Mouse (Mus musculus) gastrocnemius, postnatal 36 days (tissue): ENCODE measurements around the gene Lrrc75a. TPM values are rescaled to one million over a fixed set of nuclear protein-coding genes. Genes with fewer than 3 reads are reported as not detected.
"Not testable (repeated sequence)": the region's sequence is repeated elsewhere in the genome, so short reads cannot be mapped to it uniquely, and the experiment has no call there.

Experiments used
- DNase-seq, 2 experiments: peaks; one replicate each; pipeline ENCODE4 v3.0.0; 2022
- intact Hi-C: fragments of 180-260 bp; cut with DNase I; formaldehyde crosslinking; loops from one replicate; pipeline ENCODE4 v1.15.1; 2025
- long read RNA-seq, 2 experiments: library from polyadenylated mRNA; stranded (forward); transcript quantifications; one replicate each; pipeline ENCODE4 v2.0.0; 2021
- total RNA-seq, 2 experiments: library from RNA; stranded (reverse); gene quantifications; 2 replicates each; pipeline ENCODE4 v1.2.3; 2021

Lrrc75a gene
- total RNA-seq = 1 to 10 TPM; 3.5 to 4.3 TPM
- long read RNA-seq, experiment 1, partial matches to known transcripts = 0 of 3 reads
- long read RNA-seq, experiment 1, other reads (novel, unspliced or antisense) = 2 of 3 reads
- long read RNA-seq, experiment 2, partial matches to known transcripts = 0 of 4 reads
- long read RNA-seq, experiment 2, other reads (novel, unspliced or antisense) = 2 of 4 reads

GRCm38 (mm10) chr11:62647661-62648590 is at the start of gene Lrrc75a:
Gene Lrrc75a (minus strand): TSS chr11:62648523.
- intact Hi-C loops = loop anchor here (2.0 kb wide), 1 partner anchor 35 kb away; no protein-coding TSS in a partner anchor
- no peak for DNase-seq

GRCm38 (mm10) chr11:62695126-62695525 is 46.8 kb upstream of the Lrrc75a start:
- intact Hi-C loops = no loop called here
- no peak for DNase-seq

GRCm38 (mm10) chr11:62693299-62694184 is 45.2 kb upstream of the Lrrc75a start:
- intact Hi-C loops = no loop called here
- DNase-seq = no peak

- intact Hi-C loops = no loop called here
- no peak for DNase-seq
Observed at GRCm38 (mm10) chr11:62691592-62691991, 43.3 kb upstream of the Lrrc75a start.

- intact Hi-C loops = no loop called here
Observed at GRCm38 (mm10) chr11:62679954-62680353, 31.6 kb upstream of the Lrrc75a start.

GRCm38 (mm10) chr11:62678778-62679354 is 30.5 kb upstream of the Lrrc75a start:
- intact Hi-C loops = no loop called here
- DNase-seq = no peak

More at GRCm38 (mm10) chr11:62679954-62680353, 31.6 kb upstream of the Lrrc75a start:
- DNase-seq = no peak

- DNase-seq = no peak
- intact Hi-C loops = no loop called here
Observed at GRCm38 (mm10) chr11:62676290-62676596, 27.9 kb upstream of the Lrrc75a start.

GRCm38 (mm10) chr11:62675480-62676289 is 27.4 kb upstream of the Lrrc75a start:
- DNase-seq = peak; percentile 30 to 57
- intact Hi-C loops = loop anchor here (1.0 kb wide), 1 partner anchor 62 kb away; no protein-coding TSS in a partner anchor

GRCm38 (mm10) chr11:62670006-62670405 is 21.7 kb upstream of the Lrrc75a start:
- no peak for DNase-seq
- intact Hi-C loops = no loop called here

GRCm38 (mm10) chr11:62669471-62669870 is 21.1 kb upstream of the Lrrc75a start:
- intact Hi-C loops = no loop called here
- no peak for DNase-seq

- intact Hi-C loops = no loop called here
- no peak for DNase-seq
Observed at GRCm38 (mm10) chr11:62668986-62669385, 20.7 kb upstream of the Lrrc75a start.

GRCm38 (mm10) chr11:62664250-62664649 is 15.9 kb upstream of the Lrrc75a start:
- no peak for DNase-seq
- intact Hi-C loops = no loop called here

- DNase-seq = no peak
- intact Hi-C loops = no loop called here
Observed at GRCm38 (mm10) chr11:62660885-62661284, 12.6 kb upstream of the Lrrc75a start.

- intact Hi-C loops = no loop called here
- DNase-seq = no peak
Observed at GRCm38 (mm10) chr11:62652080-62652479, 3.8 kb upstream of the Lrrc75a start.

GRCm38 (mm10) chr11:62651563-62651962 is 3.2 kb upstream of the Lrrc75a start:
- DNase-seq = no peak
- intact Hi-C loops = no loop called here

- not testable (repeated sequence) for DNase-seq
- intact Hi-C loops = loop anchor here (2.0 kb wide), 1 partner anchor 37 kb away; no protein-coding TSS in a partner anchor
Observed at GRCm38 (mm10) chr11:62649803-62650202, 1.5 kb upstream of the Lrrc75a start.

- peak; percentile 91 to 94 for DNase-seq
- intact Hi-C loops = loop anchor here (2.0 kb wide), 1 partner anchor 36 kb away; no protein-coding TSS in a partner anchor
Observed at GRCm38 (mm10) chr11:62648591-62649391, 468 bp upstream of the Lrrc75a start, which contains the start of gene Mmgt2. Gene Mmgt2 (plus strand): TSS chr11:62648664.

- DNase-seq = no peak
- intact Hi-C loops = no loop called here
Observed at GRCm38 (mm10) chr11:62646958-62647515, 1.3 kb downstream of the Lrrc75a start.
